Comparison of ENCODE assay signal across 24 mouse cellular contexts in the genomic region with DNA sequence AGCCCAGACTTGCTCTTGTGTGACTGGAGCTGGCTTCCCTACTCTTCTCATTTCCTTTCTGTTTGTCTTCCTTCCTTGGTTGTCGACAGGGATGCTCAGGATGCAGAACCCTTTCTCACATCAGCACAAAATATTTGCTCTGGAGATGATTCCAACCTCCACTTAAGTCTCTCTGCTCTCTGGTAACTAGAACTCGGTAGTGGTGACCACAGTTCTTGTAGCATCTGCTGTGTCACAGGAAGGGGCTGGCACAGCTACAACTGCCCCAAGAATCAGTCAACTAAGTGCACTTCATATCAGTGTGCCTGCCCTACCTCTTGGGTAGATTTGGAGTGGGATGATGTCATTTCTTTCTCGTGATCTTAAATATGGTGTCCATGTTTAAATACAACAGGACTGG. TPM values are rescaled to one million over a fixed set of nuclear protein-coding genes. Genes with fewer than 3 reads are reported as not detected.
"Had no signal": no experiment of that assay in that cellular context is flagged by ENCODE, and none has a peak within 500 bp of the region (broad histone marks: within the 10 kb centered on the region; RNA-seq: fewer than 3 reads in every experiment).

No protein-coding gene starts in this region.

- H3K4me1 ChIP-seq: limb, embryonic 12.5 days; liver, embryonic 13.5 days; lung, embryonic 15.5 days; neural tube, embryonic 15.5 days; stomach, embryonic 15.5 days had no signal

- H3K27ac ChIP-seq: limb, embryonic 12.5 days; liver, embryonic 13.5 days; lung, embryonic 15.5 days; macrophage; midbrain, embryonic 10.5 days; neural tube, embryonic 15.5 days; stomach, embryonic 15.5 days had no signal

- H3K4me3 ChIP-seq: limb, embryonic 12.5 days; liver, embryonic 13.5 days; lung, embryonic 15.5 days; midbrain, embryonic 10.5 days; myocyte; neural tube, embryonic 15.5 days; stomach, embryonic 15.5 days had no signal

- H3K4me2 ChIP-seq: limb, embryonic 12.5 days; liver, embryonic 13.5 days; lung, embryonic 15.5 days; neural tube, embryonic 15.5 days; stomach, embryonic 15.5 days had no signal

- ATAC-seq: intestine, postnatal 0 days; liver, postnatal 0 days had no signal

- H3K36me3 ChIP-seq: limb, embryonic 12.5 days; liver, embryonic 13.5 days; lung, embryonic 15.5 days; midbrain, embryonic 10.5 days; neural tube, embryonic 15.5 days; stomach, embryonic 15.5 days had no signal

- DNase-seq: kidney, adult 8-10 months; kidney, postnatal 25 days; liver; liver, embryonic 13.5 days; liver, postnatal 0 days; midbrain, embryonic 14.5 days; right cerebral cortex, adult 18-20 months; right cerebral cortex, postnatal 25 days; thymus, postnatal 4 days had no signal

- H3K9ac ChIP-seq: limb, embryonic 12.5 days; liver, embryonic 13.5 days; liver, postnatal 0 days; lung, embryonic 15.5 days; neural tube, embryonic 15.5 days; stomach, embryonic 15.5 days had no signal

- H3K27me3 ChIP-seq: liver, embryonic 13.5 days; lung, embryonic 15.5 days had no signal

- H3K9me3 ChIP-seq: limb, embryonic 12.5 days; liver, embryonic 13.5 days; lung, embryonic 15.5 days; midbrain, embryonic 10.5 days; neural tube, embryonic 15.5 days; stomach, embryonic 15.5 days had no signal

RNA-seq across cellular contexts. Expression of gene Btnl2, which starts 8.6 kb away (rescaled TPM):
- polyA plus RNA-seq: kidney, embryonic 16.5 days; limb, embryonic 12.5 days; liver, postnatal 0 days; midbrain, embryonic 14.5 days; myocyte; neural tube, embryonic 11.5 days; neural tube, embryonic 15.5 days had no signal

RNA-seq across cellular contexts. Expression of gene H2-Eb2, which starts 20.6 kb away (rescaled TPM):
- total RNA-seq: layer of hippocampus, adult 18-20 months; layer of hippocampus, postnatal 10 days; left cerebral cortex, postnatal 36 days had no signal
- polyA plus RNA-seq: intestine, postnatal 0 days; liver, embryonic 13.5 days; liver, postnatal 0 days; midbrain, embryonic 10.5 days; midbrain, embryonic 14.5 days; myocyte; neural tube, embryonic 11.5 days; stomach, embryonic 15.5 days; testis, adult 2 months had no signal

RNA-seq across cellular contexts. Expression of gene Btnl1, which starts 30.9 kb away (rescaled TPM):
- total RNA-seq: layer of hippocampus, adult 18-20 months; layer of hippocampus, postnatal 10 days; left cerebral cortex, postnatal 36 days had no signal
- polyA plus RNA-seq: kidney, embryonic 16.5 days; limb, embryonic 12.5 days; liver, embryonic 13.5 days; liver, postnatal 0 days; lung, embryonic 15.5 days; macrophage; midbrain, embryonic 10.5 days; midbrain, embryonic 14.5 days; myocyte; neural tube, embryonic 11.5 days; neural tube, embryonic 15.5 days had no signal

RNA-seq across cellular contexts. Expression of gene H2-Eb1, which starts 40.4 kb away (rescaled TPM):
- polyA plus RNA-seq: myocyte had no signal

RNA-seq across cellular contexts. Expression of gene BC051142, which starts 52.6 kb away (rescaled TPM):
- polyA plus RNA-seq: myocyte; small intestine, adult 2 months had no signal
